Mouse (Mus musculus) ovary, adult 2 months (tissue): ENCODE measurements around the gene Gm20594. TPM values are rescaled to one million over a fixed set of nuclear protein-coding genes. Genes with fewer than 3 reads are reported as not detected.

ENCODE experiments used
- polyA plus RNA-seq: library from polyadenylated mRNA; depleted of rRNA; stranded (reverse); fragments of >200 nt; gene quantifications from 2 replicates; pipeline ENCODE4 v1.2.3, GENCODE M21; 2012; rRNA removed

Gene Gm20594
- polyA plus RNA-seq: not detected in 2 replicates

DNA sequence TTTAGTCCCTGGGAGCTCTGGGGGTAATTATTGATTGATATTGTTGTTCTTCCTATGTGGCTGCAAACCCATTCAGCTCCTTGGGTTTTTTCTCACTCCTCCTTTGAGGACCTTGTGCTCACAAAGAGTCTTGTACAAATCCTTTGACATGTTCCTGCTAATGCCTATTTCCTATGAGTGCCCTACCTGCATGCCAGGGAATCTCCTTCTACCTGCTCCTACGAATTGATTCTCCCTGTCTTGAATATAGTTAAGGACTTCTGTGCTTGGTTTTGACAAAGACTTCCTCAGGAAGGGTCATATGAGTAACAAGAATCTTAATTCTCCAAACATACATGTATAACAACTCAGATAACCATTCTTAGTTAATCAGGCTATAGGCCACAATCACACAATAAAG is at the start of gene Gm20594:
Gene Gm20594 (plus strand): TSS at position 301 of the 400 bp plus-strand sequence.

Other genes starting within 250 kb of the Gm20594 start
- gene Lrrtm4, start 201.0 kb downstream of the Gm20594 start, polyA plus RNA-seq: 0.07 and 0.10 TPM in 2 replicates